Mouse (Mus musculus) embryo, embryonic 10 days (tissue): Measurements from ENCODE around the gene Svopl.

Experiments
- DNase-seq: peaks from one replicate; pipeline ENCODE4 v3.0.0-alpha.2; 2015; ENCODE audit warnings: low spot score

The Svopl gene

GRCm38 (mm10) chr6:38046838-38047237 is at the start of gene Svopl:
Svopl (minus strand) TSS chr6:38046996.
- DNase-seq: peak; percentile 10

GRCm38 (mm10) chr6:38094701-38095100 is 47.9 kb upstream of the Svopl start:
- no peak for DNase-seq

GRCm38 (mm10) chr6:38092539-38092938 is 45.7 kb upstream of the Svopl start:
- DNase-seq: no peak

GRCm38 (mm10) chr6:38087242-38088026 is 40.6 kb upstream of the Svopl start:
- no peak for DNase-seq

- no peak for DNase-seq
Measured at GRCm38 (mm10) chr6:38083204-38083603, 36.4 kb upstream of the Svopl start.

- peak; percentile 21 for DNase-seq
Measured at GRCm38 (mm10) chr6:38081727-38082341, 35.0 kb upstream of the Svopl start.

- no peak for DNase-seq
Measured at GRCm38 (mm10) chr6:38080364-38080763, 33.6 kb upstream of the Svopl start.

GRCm38 (mm10) chr6:38073592-38073991 is 26.8 kb upstream of the Svopl start:
- no peak for DNase-seq

GRCm38 (mm10) chr6:38072137-38072796 is 25.5 kb upstream of the Svopl start:
- no peak for DNase-seq

- DNase-seq: no peak
Measured at GRCm38 (mm10) chr6:38071256-38071655, 24.5 kb upstream of the Svopl start.

- peak; percentile 91 for DNase-seq
Measured at GRCm38 (mm10) chr6:38066215-38066614, 19.4 kb upstream of the Svopl start.

- DNase-seq: no peak
Measured at GRCm38 (mm10) chr6:38065501-38066122, 18.8 kb upstream of the Svopl start.

GRCm38 (mm10) chr6:38065122-38065500 is 18.3 kb upstream of the Svopl start:
- no peak for DNase-seq

- DNase-seq: no peak
Measured at GRCm38 (mm10) chr6:38064621-38065020, 17.8 kb upstream of the Svopl start.

GRCm38 (mm10) chr6:38058805-38059204 is 12.0 kb upstream of the Svopl start:
- DNase-seq: peak; percentile 43

- no peak for DNase-seq
Measured at GRCm38 (mm10) chr6:38055471-38056330, 8.9 kb upstream of the Svopl start.

GRCm38 (mm10) chr6:38049601-38050000 is 2.8 kb upstream of the Svopl start:
- DNase-seq: no peak

GRCm38 (mm10) chr6:38048800-38049561 is 2.2 kb upstream of the Svopl start:
- peak; percentile 11 for DNase-seq

- no peak for DNase-seq
Measured at GRCm38 (mm10) chr6:38048003-38048402, 1.2 kb upstream of the Svopl start.

GRCm38 (mm10) chr6:38032801-38033566 is 13.8 kb downstream of the Svopl start:
- no peak for DNase-seq
